Mouse (Mus musculus): Measurements from ENCODE around the gene Tnfrsf18. TPM values are rescaled to one million over a fixed set of nuclear protein-coding genes. Genes with fewer than 3 reads are reported as not detected.
A peak's percentile ranks its signal among the peaks of the same experiment; 100 is the strongest.

Gene Tnfrsf18
- total and polyA plus RNA-seq, 3 experiments = 9.3 to 16.2 TPM; not detected in 1

DNA sequence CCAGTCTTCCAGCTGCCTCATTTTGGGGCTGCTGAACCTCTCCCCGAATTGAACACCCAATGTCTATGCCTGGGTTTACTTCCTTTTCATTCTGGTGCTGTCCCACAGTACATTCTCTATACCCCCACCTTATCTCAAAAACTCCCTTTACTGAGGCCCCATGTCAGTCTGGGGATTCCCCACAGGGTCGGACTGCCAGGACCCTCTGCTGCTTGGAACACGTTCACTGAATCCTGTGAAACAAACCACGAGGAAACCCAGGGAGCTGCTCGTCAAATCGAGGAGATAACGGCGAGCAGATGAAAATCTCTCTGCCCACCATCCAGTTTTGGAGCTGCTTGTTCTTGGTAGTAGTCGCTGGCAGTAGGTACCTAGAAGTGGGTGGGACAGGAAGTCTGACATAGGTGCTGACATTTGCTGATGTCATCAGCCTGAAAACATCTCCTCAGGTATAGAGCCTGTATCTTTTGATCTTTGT, 4.0 kb upstream of the Tnfrsf18 start (continued):
- TF ChIP-seq JUND (IDR thresholded peaks at IDR 0.05; ENCODE audit: low read depth, low read length) (no peak), NRF1 (IDR thresholded peaks at IDR 0.05; ENCODE audit: insufficient read depth, low read depth, low read length, poor library complexity, severe bottlenecking) (no peak), BHLHE40 (IDR thresholded peaks at IDR 0.05; ENCODE audit: borderline replicate concordance, low read depth, low read length) (no peak), CTCF (IDR thresholded peaks at IDR 0.05 in 2 of 3, conservative IDR thresholded peaks at IDR 0.05 in 1 of 3; ENCODE audit: control insufficient read depth in 1 of 3, insufficient read depth in 1 of 3, low read depth in 2 of 3, low read length in 3 of 3, poor library complexity in 1 of 3, severe bottlenecking in 1 of 3) (no peak), ZC3H11A (IDR thresholded peaks at IDR 0.05; ENCODE audit: low read depth, low read length) (no peak), MXI1 (IDR thresholded peaks at IDR 0.05; ENCODE audit: low read depth, low read length) (peak; percentile 45), USF2 (IDR thresholded peaks at IDR 0.05; ENCODE audit: borderline replicate concordance in 1 of 2, insufficient read depth in 1 of 2, low read depth in 1 of 2, low read length in 2 of 2) (no peak), RCOR1 (IDR thresholded peaks at IDR 0.05; ENCODE audit: low read depth, low read length) (0 out of 2 replicates have a peak, but pooled peaks have one; percentile 27), POLR2A (IDR thresholded peaks at IDR 0.05; ENCODE audit: control insufficient read depth in 1 of 2, insufficient read depth in 1 of 2, low read depth in 1 of 2, low read length in 2 of 2, poor library complexity in 1 of 2) (no peak), TCF12 (IDR thresholded peaks at IDR 0.05; ENCODE audit: low read depth, low read length) (0 out of 2 replicates have a peak, but pooled peaks have one; percentile 14), TBP (IDR thresholded peaks at IDR 0.05; ENCODE audit: low read depth, low read length) (0 out of 2 replicates have a peak, but pooled peaks have one; percentile 33)

DNA sequence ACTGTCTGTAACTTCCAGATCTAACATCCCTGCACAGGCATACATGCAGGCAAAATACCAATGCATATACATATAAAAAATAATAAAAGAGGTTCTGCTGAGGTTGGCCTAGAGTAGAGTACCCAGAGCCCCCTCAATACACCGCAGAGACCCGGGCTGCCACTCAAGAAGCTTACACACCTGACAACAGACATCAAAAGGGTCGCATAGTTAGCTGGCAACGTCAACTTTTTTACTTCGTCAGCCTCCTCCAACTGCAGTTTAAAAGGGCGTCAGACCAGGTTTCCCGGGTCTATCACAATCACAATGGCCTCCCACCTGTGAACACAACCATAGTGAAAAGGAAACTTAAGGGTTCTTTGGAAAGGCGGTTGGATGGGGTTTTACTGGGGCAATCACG, 2.4 kb upstream of the Tnfrsf18 start:
- no peak for DNase-seq (ENCODE audit: low read depth, low spot score)
- Histone ChIP-seq H3K9me3 (replicated peaks; ENCODE audit: insufficient read depth, low read length) (no peaks in the 10 kb centered on the region), H3K4me1 (ENCODE audit: control insufficient read depth in 1 of 2, insufficient read depth in 2 of 2, low read length in 2 of 2) (peaks cover 8 to 32% of the 10 kb centered on the region in 2 experiments), H3K79me2 (ENCODE audit: control insufficient read depth, insufficient read depth, low read length, poor library complexity) (no peaks in the 10 kb centered on the region), H3K27me3 (ENCODE audit: control insufficient read depth in 1 of 2, insufficient read depth in 2 of 2, low read length in 2 of 2) (no peaks in the 10 kb centered on the region), H3K4me3 (ENCODE audit: control insufficient read depth in 1 of 2, insufficient read depth in 1 of 2, low read depth in 2 of 2, low read length in 2 of 2) (no peak overlapping the region), H3K9ac (ENCODE audit: control insufficient read depth, low read depth, low read length, poor library complexity, severe bottlenecking) (no peak overlapping the region), H3K27ac (ENCODE audit: control insufficient read depth, low read depth, low read length) (no peak overlapping the region), H3K36me3 (ENCODE audit: control insufficient read depth in 1 of 2, insufficient read depth in 2 of 2, low read length in 2 of 2) (peaks cover 0 to 23% of the 10 kb centered on the region in 2 experiments; a peak in 2 of 4 replicates)
- TF ChIP-seq MYB (IDR thresholded peaks at IDR 0.05; ENCODE audit: low read depth, low read length) (no peak), RAD21 (IDR thresholded peaks at IDR 0.05; ENCODE audit: low read depth, low read length) (no peak), BHLHE40 (IDR thresholded peaks at IDR 0.05; ENCODE audit: borderline replicate concordance, low read depth, low read length) (no peak), MYC (IDR thresholded peaks at IDR 0.05; ENCODE audit: low read depth, low read length) (no peak), RCOR1 (IDR thresholded peaks at IDR 0.05; ENCODE audit: low read depth, low read length) (no peak), MXI1 (IDR thresholded peaks at IDR 0.05; ENCODE audit: low read depth, low read length) (no peak), ZC3H11A (IDR thresholded peaks at IDR 0.05; ENCODE audit: low read depth, low read length) (no peak), ZKSCAN1 (IDR thresholded peaks at IDR 0.05; ENCODE audit: low read depth, low read length) (no peak), CHD1 (IDR thresholded peaks at IDR 0.05; ENCODE audit: low read depth, low read length) (no peak), JUND (IDR thresholded peaks at IDR 0.05; ENCODE audit: low read depth, low read length) (no peak), MEF2A (IDR thresholded peaks at IDR 0.05; ENCODE audit: extremely low read depth, insufficient replicate concordance, low read depth, low read length, poor library complexity, severe bottlenecking) (no peak)
